Mouse (Mus musculus) frontal cortex, postnatal 36 days (tissue): ENCODE results near the gene Rdh9.
"Not testable (repeated sequence)": the region's sequence is repeated elsewhere in the genome, so short reads cannot be mapped to it uniquely, and the experiment has no call there.

Experiments used
- DNase-seq, 2 experiments: peaks; one replicate each; pipeline ENCODE4 v3.0.0; 2022; ENCODE audit warnings: low spot score in 2 of 2

Rdh9 gene

DNA sequence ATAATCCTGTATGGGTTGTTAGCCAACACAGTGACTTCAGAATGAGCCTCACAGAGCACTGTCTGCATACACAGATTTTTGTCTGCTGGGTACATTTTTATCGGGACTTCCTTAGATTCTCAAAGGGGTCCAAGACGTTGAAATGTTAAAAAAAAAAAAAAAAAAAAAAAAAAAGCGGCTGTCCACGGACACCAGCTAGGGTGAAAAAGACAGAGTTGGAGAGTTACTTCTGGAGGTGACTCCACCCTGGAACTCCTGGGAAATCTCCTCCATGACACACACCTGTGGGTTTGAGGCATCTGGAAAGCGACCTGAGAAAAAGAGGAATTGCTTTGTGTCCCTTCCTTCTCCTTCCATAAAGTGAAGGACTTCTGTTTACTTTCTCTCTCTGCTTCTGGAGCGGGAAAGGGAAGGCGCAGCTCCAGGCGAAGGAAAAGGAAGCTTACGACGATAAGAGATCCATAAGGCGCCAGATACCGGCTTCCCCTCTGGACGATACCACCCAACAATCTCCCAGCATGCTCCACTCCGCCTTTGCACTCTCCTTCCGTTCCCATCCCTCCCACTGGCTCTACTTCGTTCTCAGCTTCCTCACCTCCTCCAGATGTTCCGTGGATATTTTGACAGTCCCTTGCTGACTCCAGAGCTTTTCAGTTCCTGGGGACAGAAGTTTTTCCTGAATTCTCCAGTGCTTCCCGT, 20.3 kb upstream of the Rdh9 start:
- no peak for DNase-seq

DNA sequence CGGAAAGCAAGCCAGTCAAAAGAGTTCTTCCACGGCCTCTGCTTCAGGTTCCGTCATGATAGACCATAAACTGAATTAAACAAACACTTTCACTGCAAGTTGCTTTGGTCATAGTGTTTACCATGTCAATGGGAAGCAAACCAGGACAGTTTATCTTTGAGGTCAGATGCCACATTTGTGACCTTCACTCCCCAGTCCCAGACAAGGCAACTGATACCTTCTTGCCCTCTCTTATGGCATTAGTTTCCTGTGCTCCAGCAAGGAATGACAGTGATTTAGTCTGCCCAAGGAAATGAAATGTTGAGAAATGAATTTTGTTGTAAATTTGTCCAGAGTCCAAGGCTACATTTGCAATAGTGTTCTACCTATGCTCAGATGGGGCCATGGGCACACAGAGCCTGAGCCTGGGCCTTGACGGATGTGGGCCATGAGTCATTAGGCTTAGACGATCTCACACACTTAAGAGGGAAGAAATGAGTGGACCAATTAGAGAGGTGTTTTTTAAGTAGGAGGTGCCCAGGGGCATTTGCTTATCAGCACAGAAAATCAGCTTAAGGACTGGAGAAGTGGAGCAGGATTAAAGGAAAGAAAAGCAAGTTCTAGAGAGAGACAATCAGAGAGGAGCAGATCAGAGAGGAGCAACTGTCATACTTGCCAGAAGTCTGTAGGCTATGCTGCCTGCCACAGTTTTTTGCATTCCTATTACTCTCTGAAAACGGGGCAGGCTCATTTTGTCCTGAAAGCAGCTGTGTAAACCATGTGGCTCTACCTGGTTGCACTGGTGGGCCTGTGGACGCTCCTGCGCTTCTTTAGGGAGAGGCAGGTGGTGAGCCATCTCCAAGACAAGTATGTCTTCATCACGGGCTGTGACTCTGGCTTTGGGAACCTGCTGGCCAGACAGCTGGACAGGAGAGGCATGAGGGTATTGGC, 16.7 kb upstream of the Rdh9 start, which contains the start of the genes Rdh1 and Rdh16f1:
TSS of gene Rdh1 (plus strand) at position 541 of the 930 bp plus-strand sequence.
TSS of gene Rdh16f1 (plus strand) at position 607 of the 930 bp plus-strand sequence.
- DNase-seq, result no peak

DNA sequence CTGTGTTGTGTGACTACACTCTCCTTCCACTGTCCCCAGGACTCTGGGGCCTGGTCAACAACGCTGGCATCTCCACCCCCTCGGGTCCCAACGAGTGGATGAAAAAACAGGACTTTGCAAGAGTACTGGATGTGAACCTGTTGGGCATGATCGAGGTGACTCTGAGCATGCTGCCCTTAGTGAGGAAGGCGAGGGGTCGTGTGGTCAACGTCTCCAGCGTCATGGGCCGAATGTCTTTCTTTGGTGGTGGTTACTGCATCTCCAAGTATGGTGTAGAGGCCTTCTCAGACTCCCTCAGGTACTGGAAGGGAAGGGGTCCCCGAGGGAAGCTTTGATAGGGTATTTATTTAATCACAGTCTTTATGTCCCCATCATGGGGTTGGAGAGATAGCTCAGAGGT, 13.3 kb upstream of the Rdh9 start:
- DNase-seq, result not testable (repeated sequence)

DNA sequence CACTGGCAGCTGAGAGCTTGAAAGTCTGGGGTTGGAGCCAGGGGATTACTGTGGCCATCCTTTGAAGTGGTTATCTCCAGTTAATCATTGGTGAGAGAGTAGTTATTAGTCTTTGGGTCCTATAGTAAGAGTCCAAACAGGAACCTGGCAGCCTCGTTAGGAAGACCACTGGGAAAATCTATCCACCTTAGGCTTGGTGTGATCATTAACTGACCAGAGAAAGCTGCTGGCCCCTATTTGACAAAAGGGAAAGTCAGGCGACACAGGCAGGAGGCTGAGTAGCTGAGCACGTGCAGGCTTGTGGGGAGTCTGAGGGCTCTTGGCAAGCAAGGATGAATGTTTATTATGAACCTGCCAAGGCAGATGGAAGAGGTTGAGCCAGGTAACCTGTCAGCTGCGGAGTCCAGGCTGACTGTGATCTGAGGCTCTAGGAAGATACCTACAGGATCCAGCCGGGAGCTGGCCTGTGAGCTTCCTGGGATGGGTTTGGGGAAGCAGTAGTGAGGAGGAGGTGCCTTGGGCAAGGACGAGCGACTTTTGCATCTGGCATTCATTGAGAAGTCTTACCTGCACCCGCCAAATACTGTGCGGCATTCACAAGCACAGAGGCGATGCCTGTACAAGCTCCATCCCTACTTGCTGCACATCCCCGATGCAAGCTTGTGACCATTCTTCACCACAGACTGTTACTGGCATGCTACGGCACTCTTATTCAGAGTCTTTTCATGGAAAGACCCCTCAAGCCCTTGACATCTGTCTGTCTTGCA, 12.1 kb upstream of the Rdh9 start:
- no peak for DNase-seq

DNA sequence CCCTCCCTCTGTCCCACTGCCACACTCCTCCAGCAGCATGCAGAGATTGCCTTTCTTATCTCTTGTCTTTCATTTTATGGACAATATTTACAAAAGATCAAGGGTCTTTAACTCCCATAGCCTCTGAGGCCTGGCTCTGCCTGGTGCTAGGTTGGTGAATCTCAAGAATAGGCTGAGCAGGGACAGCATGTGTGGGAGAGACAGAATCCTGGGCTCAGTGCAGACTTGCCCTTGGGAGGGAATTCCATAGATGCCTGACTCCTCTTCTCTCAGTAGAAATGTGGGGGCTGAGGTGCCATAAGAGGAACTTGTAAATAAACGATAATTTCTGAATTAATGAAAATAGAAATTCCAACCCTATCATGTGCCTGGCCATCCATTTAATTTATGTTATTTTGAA, 9.6 kb upstream of the Rdh9 start:
- DNase-seq, result no peak

DNA sequence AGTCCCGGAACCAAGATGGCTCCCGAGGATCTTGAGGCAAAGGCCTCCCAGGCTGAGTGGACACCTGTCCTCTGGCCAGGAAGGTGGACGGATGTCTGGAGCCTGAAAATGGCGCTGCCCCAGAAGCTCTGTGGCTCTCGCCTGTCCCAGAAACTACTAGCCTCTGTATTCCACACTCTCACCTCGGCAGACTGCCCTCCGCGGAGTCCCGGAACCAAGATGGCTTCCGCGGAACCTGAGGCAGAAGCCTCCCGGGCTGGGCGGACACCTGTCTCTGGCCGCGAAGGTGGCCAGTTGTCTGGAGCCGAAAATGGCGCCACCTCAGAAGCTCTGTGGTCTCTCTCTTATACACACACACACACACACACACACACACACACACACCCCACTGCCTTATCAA, 6.1 kb downstream of the Rdh9 start:
- DNase-seq, result not testable (repeated sequence)

DNA sequence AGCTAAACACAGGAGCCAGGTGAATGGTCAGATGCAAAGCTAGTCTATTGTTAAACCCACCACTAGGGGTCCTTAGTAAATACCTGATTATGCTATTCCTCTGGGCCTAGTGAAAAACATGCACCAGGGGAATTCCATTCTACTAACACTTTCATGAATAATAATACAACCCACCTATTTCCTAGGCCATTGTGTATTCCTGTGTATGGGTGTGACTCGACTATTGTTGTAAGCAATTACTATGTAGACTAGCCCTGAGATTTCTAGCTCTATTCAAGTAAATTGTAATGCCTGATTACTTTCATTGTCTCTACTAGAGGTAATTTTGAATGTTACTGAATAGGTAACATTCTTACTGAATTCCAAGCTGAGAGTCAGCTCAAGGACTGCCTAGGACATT, 9.2 kb downstream of the Rdh9 start:
- DNase-seq, result not testable (repeated sequence)

DNA sequence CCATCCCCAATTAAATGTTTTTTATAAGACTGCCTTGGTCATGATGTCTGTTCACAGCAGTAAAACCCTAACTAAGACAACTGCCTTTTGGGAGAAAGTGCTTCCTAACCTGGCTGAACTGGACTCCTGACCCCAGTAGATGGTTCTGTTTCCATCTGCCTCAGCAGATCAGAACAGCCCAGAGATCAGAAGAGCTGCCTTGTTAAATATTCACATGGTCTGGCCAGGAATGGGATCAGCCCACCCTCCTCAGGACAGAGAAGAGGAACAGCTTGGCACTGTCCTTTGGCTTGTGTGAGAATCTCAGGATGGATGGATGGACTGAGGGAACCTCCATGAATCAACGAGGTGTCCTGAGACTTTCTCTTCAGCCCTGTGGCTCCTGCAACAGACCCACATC, 23.1 kb downstream of the Rdh9 start:
- no peak for DNase-seq

DNA sequence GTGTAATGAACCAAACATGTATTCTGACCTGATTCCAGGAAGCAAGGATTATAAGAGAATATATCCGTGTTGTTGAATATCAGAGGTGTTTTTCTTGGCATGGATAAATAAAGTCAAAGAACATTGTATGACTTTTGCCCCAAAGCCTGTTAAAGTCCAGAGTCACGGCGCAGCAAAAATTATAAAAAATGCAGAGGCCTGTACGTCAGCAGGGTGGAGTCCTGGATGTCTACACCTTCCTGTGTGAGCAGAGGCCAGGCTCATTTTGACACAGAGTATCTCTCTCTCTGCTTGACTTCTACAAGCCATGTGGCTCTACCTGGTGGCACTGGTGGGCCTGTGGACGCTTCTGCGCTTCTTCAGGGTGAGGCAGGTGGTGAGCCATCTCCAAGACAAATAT, 24.7 kb downstream of the Rdh9 start, which contains the start of gene Rdh16:
TSS of gene Rdh16 (plus strand) at position 262 of the 400 bp plus-strand sequence.
- DNase-seq, result no peak

DNA sequence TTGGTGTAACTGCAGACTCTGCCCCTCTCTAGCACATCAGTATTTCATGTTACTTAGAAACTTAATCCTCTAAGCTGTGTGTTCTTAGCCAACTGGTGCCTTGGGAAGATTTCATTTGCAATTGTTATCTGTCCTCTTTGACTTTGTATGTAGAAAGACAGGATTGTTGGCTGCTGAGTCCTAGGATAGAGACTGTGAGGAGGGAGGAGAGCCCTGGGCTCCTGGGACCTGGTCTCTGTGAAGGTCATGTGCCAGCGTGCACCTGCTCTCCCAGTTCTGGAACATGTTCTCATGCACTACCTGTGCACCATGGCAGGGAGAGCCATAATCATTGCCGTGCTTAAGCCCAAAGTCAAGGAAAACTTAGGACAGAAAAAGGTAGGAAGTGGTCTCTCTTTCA, 25.4 kb downstream of the Rdh9 start:
- DNase-seq, result no peak

DNA sequence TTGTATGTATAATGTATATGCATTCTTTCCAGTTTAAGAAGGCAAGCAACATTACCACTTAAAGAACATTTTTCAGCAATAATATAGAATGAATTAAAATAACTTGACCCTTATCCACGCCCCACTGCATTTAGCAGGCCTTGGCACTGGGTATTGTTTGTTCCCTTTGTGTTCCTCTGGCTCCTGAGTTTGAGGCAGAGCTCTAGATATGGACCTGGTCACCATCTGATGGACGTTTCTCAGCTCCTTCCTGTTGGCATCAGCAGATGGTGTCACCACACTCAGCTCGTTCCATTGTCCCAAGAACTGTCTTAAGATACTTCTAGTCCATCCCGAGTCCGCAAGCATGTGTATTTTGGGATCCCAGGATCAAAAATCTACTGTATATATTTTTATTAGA, 26.1 kb downstream of the Rdh9 start:
- no peak for DNase-seq

DNA sequence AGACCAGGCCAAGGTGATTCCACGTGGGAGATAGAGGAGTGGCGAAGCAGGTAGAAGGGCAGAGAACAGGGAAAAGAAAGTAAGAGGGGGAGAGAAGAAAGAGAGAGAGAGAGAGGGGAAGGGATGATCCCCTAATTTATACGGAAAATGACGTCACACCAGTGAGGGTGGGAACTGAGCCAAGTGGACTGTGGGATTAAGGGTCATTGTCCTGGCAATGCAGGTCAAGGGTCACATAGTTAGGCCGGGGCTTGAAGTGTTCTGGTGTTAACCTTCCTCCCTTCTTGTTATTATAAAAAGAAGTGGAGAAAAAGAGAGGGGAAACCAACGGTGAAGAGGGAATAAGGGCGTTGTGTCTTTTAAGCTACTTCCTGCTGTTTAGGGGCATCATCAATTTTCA, 28.2 kb downstream of the Rdh9 start:
- no peak for DNase-seq

DNA sequence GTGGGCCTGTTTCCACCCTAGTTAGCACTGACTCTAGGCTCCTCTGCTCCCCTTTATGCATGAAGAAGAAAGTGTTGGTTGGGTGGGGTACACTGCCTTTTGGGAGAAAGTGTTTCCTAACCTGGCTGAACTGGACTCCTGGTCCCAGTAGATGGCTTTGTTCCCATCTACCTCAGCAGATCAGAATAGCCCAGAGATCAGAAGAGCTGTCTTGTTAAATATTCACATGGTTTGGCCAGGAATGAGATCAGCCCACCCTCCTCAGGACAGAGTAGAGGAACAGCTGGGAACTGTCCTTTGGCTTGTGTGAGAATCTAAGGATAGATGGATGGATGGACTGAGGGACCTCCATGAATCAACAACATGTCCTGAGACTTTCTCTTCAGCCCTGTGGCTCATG, 39.7 kb downstream of the Rdh9 start:
- DNase-seq, result no peak

DNA sequence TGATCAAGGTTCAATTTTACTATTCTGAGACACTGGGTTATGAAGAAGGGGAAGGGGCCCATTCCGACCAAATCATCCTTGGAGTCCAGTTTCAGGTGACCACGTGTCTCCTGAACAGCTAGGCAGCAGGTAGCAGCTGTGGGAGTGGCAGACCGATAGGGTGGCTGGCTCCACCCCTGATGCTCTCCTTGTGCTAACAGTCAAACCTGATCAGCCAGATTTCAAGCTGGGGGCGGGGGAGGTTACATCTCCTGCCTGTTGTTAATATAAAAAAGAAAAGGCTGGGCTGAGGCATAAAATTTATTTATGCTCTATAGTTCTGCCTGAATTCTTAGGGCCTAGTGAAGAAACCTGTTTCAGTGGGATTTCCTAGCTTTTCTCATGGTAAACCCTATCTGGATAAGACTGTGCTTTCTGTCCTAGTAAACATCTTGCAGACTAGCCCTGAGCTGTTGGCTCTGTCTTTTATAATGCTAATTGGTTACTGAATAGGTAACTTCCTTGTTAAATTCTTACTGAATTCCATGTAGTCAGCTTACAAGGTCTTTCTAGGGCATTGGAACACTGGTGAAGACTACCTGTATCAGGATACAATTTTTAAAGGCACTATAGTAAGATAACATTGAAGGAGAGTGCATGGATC, 41.2 kb downstream of the Rdh9 start:
- not testable (repeated sequence) for DNase-seq

DNA sequence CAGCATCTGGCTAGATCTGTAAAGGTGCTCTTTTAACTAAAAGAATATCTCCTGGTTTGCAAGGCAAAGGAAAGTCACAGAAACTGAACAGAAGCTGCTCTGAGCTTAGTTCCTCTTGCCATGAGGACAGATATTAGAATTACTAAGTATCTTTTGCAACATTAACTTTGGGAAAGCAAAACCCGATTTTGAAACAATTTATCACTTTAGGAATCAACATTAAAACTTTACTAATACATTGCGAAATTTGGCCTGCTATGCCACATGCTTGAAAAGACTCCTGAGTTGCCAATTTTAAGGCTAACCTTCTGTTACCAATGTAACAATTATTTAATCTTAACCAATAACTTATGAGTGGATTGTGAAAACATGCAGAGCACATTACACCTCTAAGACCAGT, 45.6 kb downstream of the Rdh9 start:
- not testable (repeated sequence) for DNase-seq

DNA sequence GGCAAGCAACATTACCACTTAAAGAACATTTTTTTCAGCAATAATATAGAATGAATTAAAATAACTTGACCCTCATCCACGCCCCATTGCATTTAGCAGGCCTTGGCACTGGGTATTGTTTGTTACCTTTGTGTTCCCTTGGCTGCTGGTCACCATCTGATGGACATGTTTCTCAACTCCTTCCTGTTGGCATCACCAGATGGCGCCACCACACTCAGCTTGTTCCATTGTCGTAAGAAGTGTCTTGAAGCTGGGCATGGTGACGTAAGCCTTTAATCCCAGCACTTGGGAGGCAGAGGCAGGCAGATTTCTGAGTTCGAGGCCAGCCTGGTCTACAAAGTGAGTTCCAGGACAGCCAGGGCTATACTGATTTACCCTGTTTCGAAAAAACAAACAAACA, 49.2 kb downstream of the Rdh9 start:
- DNase-seq, result peak in 1 of 2 experiments; percentile 1

DNA sequence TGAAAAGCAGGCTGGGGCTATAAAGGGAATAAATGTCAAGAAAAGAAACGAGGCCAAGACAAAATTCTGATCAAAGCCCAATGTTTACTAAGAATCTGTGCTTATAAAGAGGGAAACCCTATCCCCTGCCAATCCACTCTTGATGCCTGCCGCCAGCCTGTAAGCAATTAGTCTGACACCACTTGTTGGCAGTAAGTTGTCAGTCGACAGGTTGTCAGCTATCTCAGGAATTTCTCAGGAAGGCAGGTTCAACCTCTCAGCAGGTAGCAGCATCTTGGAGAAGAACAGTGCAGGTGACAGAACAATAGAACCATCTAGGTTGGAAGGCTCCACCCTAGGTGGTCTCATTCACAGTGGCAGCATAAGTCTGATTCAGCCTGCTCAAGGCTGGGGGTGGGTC, 52.9 kb downstream of the Rdh9 start:
- DNase-seq, result no peak

DNA sequence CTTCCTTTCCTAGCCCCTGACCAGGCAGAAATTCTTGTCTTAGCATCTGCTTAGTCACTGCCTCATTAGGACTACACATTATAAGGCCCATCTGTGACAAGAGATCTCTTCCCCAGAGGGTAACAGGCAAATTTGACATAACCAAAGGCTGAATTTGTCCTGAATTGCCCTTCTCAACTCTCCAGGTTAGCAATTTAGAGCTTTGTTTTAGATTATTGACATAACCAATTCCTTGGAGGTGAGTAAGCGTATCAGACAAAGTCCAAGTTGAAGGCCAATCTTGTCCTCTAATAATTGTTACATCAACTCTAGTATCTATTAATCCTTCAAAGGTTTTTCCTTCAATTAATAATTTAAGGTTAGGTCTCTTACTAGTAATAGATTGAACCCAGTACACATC, 58.0 kb downstream of the Rdh9 start:
- not testable (repeated sequence) for DNase-seq

DNA sequence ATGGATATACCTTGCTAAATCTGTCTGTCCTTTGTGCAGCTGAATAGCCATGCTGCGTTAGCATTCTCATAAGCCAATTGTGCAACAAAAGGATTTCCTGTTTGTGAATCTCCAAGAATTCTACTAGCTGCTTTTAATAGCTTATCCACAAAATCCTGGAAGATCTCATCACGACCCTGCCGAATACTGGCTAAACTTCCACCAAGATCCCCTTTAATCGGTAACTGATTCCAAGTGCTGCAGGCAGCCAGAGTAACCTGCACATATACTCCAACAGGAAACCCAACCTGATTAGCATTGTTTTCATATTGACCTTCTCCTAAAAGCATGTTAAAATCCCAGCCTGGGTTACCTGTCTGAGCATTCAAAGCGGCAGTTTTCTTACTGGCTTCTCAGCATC, 59.1 kb downstream of the Rdh9 start:
- DNase-seq, result no peak

DNA sequence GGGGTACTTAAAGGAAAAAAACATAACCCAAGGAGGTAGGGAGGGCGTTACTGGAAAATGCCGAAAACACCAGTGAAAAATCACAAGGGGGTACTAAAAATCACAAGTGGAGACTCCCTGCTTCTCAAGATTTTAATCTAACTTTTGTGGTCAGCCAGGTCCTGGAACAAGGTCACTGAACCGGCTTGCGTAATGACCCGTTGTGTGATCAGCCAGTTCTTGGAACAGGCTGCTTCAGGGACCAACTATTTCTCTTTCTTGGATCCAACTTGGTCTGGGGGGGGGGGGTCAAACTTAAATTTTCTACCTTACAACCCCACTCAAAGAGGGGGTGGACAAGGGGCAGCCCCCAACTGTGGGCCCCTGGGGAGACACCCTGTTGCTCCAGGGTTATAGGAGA, 61.6 kb downstream of the Rdh9 start:
- not testable (repeated sequence) for DNase-seq

DNA sequence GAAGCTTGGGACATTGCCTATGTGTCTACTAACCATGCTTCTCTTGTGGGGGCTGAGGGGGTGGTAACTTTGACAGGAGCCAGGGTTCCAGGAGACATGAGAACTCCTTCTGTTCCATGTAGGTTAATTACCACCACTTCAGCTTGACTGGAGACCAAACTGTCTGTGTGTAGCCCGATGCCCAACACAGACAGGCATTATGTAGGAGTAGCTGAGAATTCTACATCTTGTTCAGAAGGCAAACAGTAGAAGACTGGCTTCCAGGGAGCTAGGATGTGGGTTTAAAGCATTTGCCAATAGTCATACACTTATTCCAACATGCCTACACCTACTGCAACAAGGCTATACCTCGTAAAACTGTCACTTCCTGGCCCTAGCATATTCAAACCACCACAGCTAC, 62.4 kb downstream of the Rdh9 start:
- peak; percentile 3 to 28 for DNase-seq

DNA sequence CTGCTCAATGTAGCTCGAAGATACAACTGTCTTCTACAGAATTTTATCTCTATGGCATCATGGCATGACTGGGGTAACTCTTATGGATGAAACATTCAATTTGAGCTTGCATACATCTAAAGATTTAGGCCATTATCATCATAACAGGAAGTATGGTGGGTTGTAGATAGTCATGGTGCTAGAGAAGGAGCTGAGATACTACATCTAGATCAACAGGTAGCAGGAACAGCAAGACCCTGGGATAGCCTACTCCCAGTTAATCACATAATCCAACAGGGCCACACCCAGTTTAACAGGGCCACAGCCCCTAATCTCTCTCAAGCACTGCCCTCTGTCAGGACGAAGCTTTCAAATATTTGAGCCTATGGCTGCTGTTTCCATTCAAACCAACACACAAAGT, 64.6 kb downstream of the Rdh9 start:
- no peak for DNase-seq
